Mouse (Mus musculus): ENCODE data around the gene Wrnip1.

DNA sequence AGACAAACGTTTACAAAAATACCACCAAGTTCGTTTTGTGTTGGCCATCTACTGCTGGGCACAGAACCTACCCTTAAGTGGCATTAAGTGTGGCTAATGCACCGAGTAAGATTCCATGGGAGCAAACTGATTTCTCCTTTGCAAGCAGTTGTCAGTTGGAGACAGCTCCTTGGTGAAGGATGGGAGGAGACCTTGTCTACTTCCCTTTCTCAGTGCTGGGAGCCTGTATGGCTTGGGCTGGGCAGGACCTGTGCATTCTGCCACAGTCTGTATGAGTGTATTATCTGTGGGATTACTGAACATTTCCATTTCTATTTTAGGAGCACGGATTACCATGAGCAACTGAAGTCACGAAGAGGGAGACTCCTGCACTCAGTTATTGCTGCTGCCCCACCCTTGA, 67.0 kb downstream of the Wrnip1 start:
- TF ChIP-seq CTCF (IDR thresholded peaks at IDR 0.05; ENCODE audit: low read depth) (no peak), EP300 (IDR thresholded peaks at IDR 0.05; ENCODE audit: low read depth) (no peak)

Data from heart, postnatal 0 days (tissue).